Mouse (Mus musculus) stomach, postnatal 0 days (tissue): ENCODE measurements around the gene Nr6a1. TPM values are rescaled to one million over a fixed set of nuclear protein-coding genes. Genes with fewer than 3 reads are reported as not detected.

Source experiments
- ATAC-seq: fragments of 200-750 bp; cut with Nextera tagmentation; 2 replicates; pipeline ENCODE4 v1.8.0; 2017; ENCODE audit not compliant: low FRiP score, low TSS enrichment
- DNase-seq: peaks from one replicate; pipeline ENCODE4 v3.0.0-alpha.2; 2016; ENCODE audit warnings: low spot score
- H3K27ac ChIP-seq: fragments of 300-500 bp; sonication (generic); replicated peaks from 2 replicates; pipeline ENCODE4 v1.5.1; 2014; ENCODE audit warnings: mild to moderate bottlenecking, control low read depth
- H3K27me3 ChIP-seq: fragments of 300-500 bp; sonication (generic); 2 replicates; pipeline ENCODE4 v1.6.1; 2014; ENCODE audit warnings: low read length; ENCODE audit not compliant: control insufficient read depth, insufficient read depth
- H3K36me3 ChIP-seq: fragments of 300-500 bp; sonication (generic); 2 replicates; pipeline ENCODE4 v1.6.1; 2014; ENCODE audit warnings: low read length, mixed read lengths; ENCODE audit not compliant: control insufficient read depth, insufficient read depth
- H3K4me1 ChIP-seq: fragments of 300-500 bp; sonication (generic); replicated peaks from 2 replicates; pipeline ENCODE4 v1.6.1; 2014; ENCODE audit warnings: antibody characterized with exemption; ENCODE audit not compliant: control insufficient read depth, insufficient read depth
- H3K4me2 ChIP-seq: fragments of 300-500 bp; sonication (generic); replicated peaks from 2 replicates; pipeline ENCODE4 v1.6.1; 2014; ENCODE audit warnings: low read depth, mild to moderate bottlenecking, control low read depth, moderate library complexity
- H3K4me3 ChIP-seq: fragments of 300-500 bp; sonication (generic); 2 replicates; pipeline ENCODE4 v1.5.1; 2014; ENCODE audit warnings: low read depth, low read length, control low read depth
- H3K9ac ChIP-seq: fragments of 300-500 bp; sonication (generic); 2 replicates; pipeline ENCODE4 v1.6.1; 2014; ENCODE audit warnings: mild to moderate bottlenecking, low read length, control low read depth, mixed read lengths
- H3K9me3 ChIP-seq: fragments of 300-500 bp; sonication (generic); 2 replicates; pipeline ENCODE4 v1.6.1; 2016; ENCODE audit warnings: low read length; ENCODE audit not compliant: control insufficient read depth
- CTCF ChIP-seq: IDR thresholded peaks from 2 replicates; pipeline ENCODE4 v1.5.1; 2016; ENCODE audit warnings: antibody characterized with exemption, low read depth, mild to moderate bottlenecking, moderate library complexity
- EP300 ChIP-seq: optimal IDR thresholded peaks from 2 replicates; pipeline ENCODE3; 2016; ENCODE audit warnings: antibody characterized with exemption
- WGBS: fragments of 180-500 bp; shearing (Covaris S2); extraction: QIAGEN DNeasy Blood & Tissue Kit; methylation state at CpG from one replicate; pipeline ENCODE4 v1.1.7; 2014; 5-methylcytosine and 5-hydroxymethylcytosine counted together
- polyA plus RNA-seq: library from polyadenylated mRNA; unstranded; fragments of >200 nt; fragmentation: Nextera tagmentation; extraction: Ambion mirVana; gene quantifications from 2 replicates; pipeline ENCODE4 v1.2.1, GENCODE M21; 2015

The Nr6a1 gene
- polyA plus RNA-seq, 1 experiment from 2014 or later: 0.59 TPM

- H3K9me3 ChIP-seq: no peaks in the 10 kb centered on the region
- H3K9ac ChIP-seq: no peak overlapping the region
- WGBS: 78% methylated on average over 2 of the region's 2 CpGs
- no peak overlapping the region for H3K27ac ChIP-seq
- H3K27me3 ChIP-seq: no peaks in the 10 kb centered on the region
- H3K4me2 ChIP-seq: no peak overlapping the region
- DNase-seq: no peak
- no peak overlapping the region for H3K4me3 ChIP-seq
- H3K36me3 ChIP-seq: no peaks in the 10 kb centered on the region
- no peak for TF ChIP-seq EP300
- no peak for TF ChIP-seq CTCF
- H3K4me1 ChIP-seq: no peaks in the 10 kb centered on the region
- ATAC-seq: no peak
Observed at GRCm38 (mm10) chr2:38779939-38780338, 147.5 kb downstream of the Nr6a1 start.

GRCm38 (mm10) chr2:38777326-38777725 is 150.2 kb downstream of the Nr6a1 start:
- no peaks in the 10 kb centered on the region for H3K9me3 ChIP-seq
- ATAC-seq: no peak
- no peaks in the 10 kb centered on the region for H3K36me3 ChIP-seq
- H3K4me1 ChIP-seq: no peaks in the 10 kb centered on the region
- no peak for DNase-seq
- H3K4me2 ChIP-seq: no peak overlapping the region
- no peak for TF ChIP-seq EP300
- no peak for TF ChIP-seq CTCF
- no peak overlapping the region for H3K9ac ChIP-seq
- no peaks in the 10 kb centered on the region for H3K27me3 ChIP-seq
- no peak overlapping the region for H3K4me3 ChIP-seq
- no peak overlapping the region for H3K27ac ChIP-seq
- 77% methylated on average over 2 of the region's 2 CpGs for WGBS

GRCm38 (mm10) chr2:38774936-38775335 is 152.6 kb downstream of the Nr6a1 start:
- Histone ChIP-seq H3K4me1 (no peaks in the 10 kb centered on the region), H3K27me3 (no peaks in the 10 kb centered on the region), H3K4me3 (no peak overlapping the region), H3K36me3 (no peaks in the 10 kb centered on the region), H3K9me3 (no peaks in the 10 kb centered on the region), H3K4me2 (no peak overlapping the region), H3K9ac (no peak overlapping the region), H3K27ac (no peak overlapping the region)
- TF ChIP-seq EP300 (no peak), CTCF (no peak)
- DNase-seq: no peak
- WGBS: 72% methylated on average over 2 of the region's 2 CpGs
- ATAC-seq: no peak

- H3K4me2 ChIP-seq: no peak overlapping the region
- H3K27ac ChIP-seq: no peak overlapping the region
- no peak overlapping the region for H3K9ac ChIP-seq
- H3K4me3 ChIP-seq: no peak overlapping the region
- H3K36me3 ChIP-seq: no peaks in the 10 kb centered on the region
- TF ChIP-seq EP300: no peak
- TF ChIP-seq CTCF: no peak
- DNase-seq (peak; percentile 32), ATAC-seq (peak; percentile 47; the same call in 1 of the 2 replicates)
- no peaks in the 10 kb centered on the region for H3K4me1 ChIP-seq
- H3K27me3 ChIP-seq: no peaks in the 10 kb centered on the region
- WGBS: 28% methylated on average over 2 of the region's 2 CpGs
- no peaks in the 10 kb centered on the region for H3K9me3 ChIP-seq
Observed at GRCm38 (mm10) chr2:38771478-38771797, 156.1 kb downstream of the Nr6a1 start.

GRCm38 (mm10) chr2:38770772-38771477 is 156.6 kb downstream of the Nr6a1 start:
- Histone ChIP-seq H3K27ac (no peak overlapping the region), H3K4me2 (no peak overlapping the region), H3K9me3 (no peaks in the 10 kb centered on the region)

GRCm38 (mm10) chr2:38767177-38767931 is 160.1 kb downstream of the Nr6a1 start:
- H3K4me1 ChIP-seq: no peaks in the 10 kb centered on the region
- no peak for DNase-seq

More at GRCm38 (mm10) chr2:38770772-38771477, 156.6 kb downstream of the Nr6a1 start:
- no peak overlapping the region for H3K9ac ChIP-seq
- no peak overlapping the region for H3K4me3 ChIP-seq
- no peak for DNase-seq
- no peaks in the 10 kb centered on the region for H3K27me3 ChIP-seq
- 49% methylated on average over 5 of the region's 5 CpGs for WGBS
- no peaks in the 10 kb centered on the region for H3K4me1 ChIP-seq
- TF ChIP-seq CTCF (no peak), EP300 (no peak)
- ATAC-seq: no peak
- no peaks in the 10 kb centered on the region for H3K36me3 ChIP-seq

More at GRCm38 (mm10) chr2:38767177-38767931, 160.1 kb downstream of the Nr6a1 start:
- Histone ChIP-seq H3K4me3 (no peak overlapping the region), H3K9me3 (no peaks in the 10 kb centered on the region), H3K27ac (no peak overlapping the region), H3K9ac (no peak overlapping the region), H3K4me2 (no peak overlapping the region), H3K36me3 (no peaks in the 10 kb centered on the region), H3K27me3 (no peaks in the 10 kb centered on the region)
- ATAC-seq: no peak
- no peak for TF ChIP-seq CTCF
- no peak for TF ChIP-seq EP300
- 64% methylated on average over 4 of the region's 4 CpGs for WGBS
